Mouse (Mus musculus) gastrocnemius, adult 18-20 months (tissue): Measurements from ENCODE around the gene Copz2. TPM values are rescaled to one million over a fixed set of nuclear protein-coding genes. Genes with fewer than 3 reads are reported as not detected.

ENCODE experiments used
- DNase-seq: peaks from one replicate; pipeline ENCODE4 v3.0.0; 2021; ENCODE audit warnings: low spot score
- microRNA-seq: library from miRNA; unstranded; fragments of <30 nt; microRNA quantifications from one replicate; pipeline ENCODE4 v1.2.0, GENCODE M21; 2021
- total RNA-seq, 2 experiments: library from RNA; stranded (reverse); gene quantifications; 2 replicates each; pipeline ENCODE4 v1.2.3; 2021

The Copz2 gene
- total RNA-seq, 2 experiments from 2014 or later, result 26.7 to 27.7 TPM

- DNase-seq, result peak; percentile 32
These were observed 53.3 kb downstream of the Copz2 start for GRCm38 (mm10) chr11:96902639-96903635.

- peak; percentile 87 for DNase-seq
These were observed 56.9 kb downstream of the Copz2 start for GRCm38 (mm10) chr11:96906431-96907161.

GRCm38 (mm10) chr11:96908594-96908993, 58.9 kb downstream of the Copz2 start:
- no peak for DNase-seq

- DNase-seq, result peak; percentile 80
These were observed 60.3 kb downstream of the Copz2 start for GRCm38 (mm10) chr11:96910003-96910402.

Small RNAs within 50 kb of the gene (microRNA-seq; reads per million reads assigned to microRNA genes)
- gene Mir152, result 475 reads per million, percentile 74 among the genes with 10 or more reads in this experiment

Other genes starting within 250 kb of the Copz2 start
- gene Snx11, start 72.3 kb upstream of the Copz2 start, total RNA-seq, result 10 to 100 TPM in 1 of 2 experiments, 1 to 10 TPM in 1; 9.6 to 10.3 TPM
- gene Cbx1, start 60.7 kb upstream of the Copz2 start, total RNA-seq, result 10 to 100 TPM; 34.2 to 36.1 TPM
- gene Nfe2l1, start 19.9 kb upstream of the Copz2 start, total RNA-seq, result 100 to 1,000 TPM; 460 to 570 TPM
- 10 to 100 TPM; 24.9 to 25.7 TPM for gene Cdk5rap3, start 66.6 kb downstream of the Copz2 start, total RNA-seq
- gene Prr15l, start 78.2 kb downstream of the Copz2 start, total RNA-seq, result not detected
- 1 to 10 TPM; 7.6 to 9.0 TPM for gene Pnpo, start 94.1 kb downstream of the Copz2 start, total RNA-seq
- 10 to 100 TPM; 11.2 TPM for gene Sp2, start 133.1 kb downstream of the Copz2 start, total RNA-seq
- gene Sp6, start 163.5 kb downstream of the Copz2 start, total RNA-seq, result under 1 TPM; 0.09 to 0.14 TPM
- 10 to 100 TPM; 13.1 to 13.2 TPM for gene Scrn2, start 180.1 kb downstream of the Copz2 start, total RNA-seq
- under 1 TPM in 1 of 2 experiments, not detected in 1; 0.16 TPM for gene Lrrc46, start 191.5 kb downstream of the Copz2 start, total RNA-seq
- gene Mrpl10, start 191.7 kb downstream of the Copz2 start, total RNA-seq, result 10 to 100 TPM; 41.4 to 45.6 TPM
- gene Osbpl7, start 200.8 kb downstream of the Copz2 start, total RNA-seq, result 1 to 10 TPM; 2.5 to 2.9 TPM